Mouse (Mus musculus): ENCODE measurements at regions not wholly inside any gene's neighbourhood (a gene's known extent, or its start where the extent isn't known, plus 50 kb on each side); places are given as distances from the start of the nearest gene placed in this dataset.
A peak's percentile ranks its signal among the peaks of the same experiment; 100 is the strongest.

- DNase-seq (ENCODE audit: extremely low read depth, insufficient read length, low spot score): no peak
These were observed 424.6 kb downstream of the Wdr11 start for GRCm38 (mm10) chr7:130016015-130016874.

- no peak for DNase-seq (ENCODE audit: extremely low read depth, insufficient read length, low spot score)
These were observed 427.2 kb downstream of the Wdr11 start for GRCm38 (mm10) chr7:130018891-130019290.

GRCm38 (mm10) chr7:130028945-130029344, 437.3 kb downstream of the Wdr11 start:
- DNase-seq (ENCODE audit: extremely low read depth, insufficient read length, low spot score): no peak

- no peak for DNase-seq (ENCODE audit: extremely low read depth, insufficient read length, low spot score)
These were observed 439.0 kb downstream of the Wdr11 start for GRCm38 (mm10) chr7:130030711-130031110.

- no peak for DNase-seq (ENCODE audit: extremely low read depth, insufficient read length, low spot score)
These were observed 444.6 kb downstream of the Wdr11 start for GRCm38 (mm10) chr7:130036235-130036634.

- no peak for DNase-seq (ENCODE audit: extremely low read depth, insufficient read length, low spot score)
These were observed 445.3 kb downstream of the Wdr11 start for GRCm38 (mm10) chr7:130036845-130037572.

DNA sequence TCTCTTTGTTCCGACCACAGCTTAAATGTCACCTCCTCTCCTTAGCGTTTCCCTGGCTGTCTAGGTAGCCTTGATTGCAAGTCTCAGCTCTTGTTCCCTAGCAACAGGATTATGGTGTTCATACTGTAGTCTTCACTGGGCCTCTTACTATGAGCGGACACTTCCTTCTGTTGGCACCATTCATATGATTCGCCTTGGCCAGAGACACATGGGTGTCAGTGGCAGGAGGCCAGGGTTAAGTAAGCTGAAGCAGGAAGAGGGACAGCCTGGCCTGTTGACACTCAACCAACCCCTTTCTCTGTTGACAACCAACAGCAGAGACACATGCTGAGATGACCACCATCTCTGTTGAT, 445.9 kb downstream of the Wdr11 start:
- DNase-seq (ENCODE audit: extremely low read depth, insufficient read length, low spot score): peak; percentile 12

DNA sequence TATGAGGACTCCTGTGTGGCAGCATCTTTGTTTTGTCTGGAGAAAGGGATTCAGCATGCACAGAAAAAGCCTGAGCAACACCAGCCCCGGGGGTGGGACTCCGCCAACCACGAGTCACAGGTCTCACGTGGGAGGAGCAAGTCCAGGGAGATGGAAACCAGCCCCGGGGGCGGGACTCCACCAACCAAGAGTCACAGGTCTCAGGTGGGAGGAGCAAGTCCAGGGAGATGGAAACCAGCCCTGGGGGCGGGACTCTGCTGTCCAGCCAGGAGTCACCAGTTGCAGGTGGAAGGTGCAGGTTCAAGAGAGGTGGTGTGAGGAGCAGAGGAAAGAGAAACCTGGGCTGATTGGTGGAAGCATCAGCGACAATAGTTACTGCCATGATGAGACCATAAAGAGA, 448.9 kb downstream of the Wdr11 start:
- DNase-seq (ENCODE audit: extremely low read depth, insufficient read length, low spot score): peak; percentile 14

DNA sequence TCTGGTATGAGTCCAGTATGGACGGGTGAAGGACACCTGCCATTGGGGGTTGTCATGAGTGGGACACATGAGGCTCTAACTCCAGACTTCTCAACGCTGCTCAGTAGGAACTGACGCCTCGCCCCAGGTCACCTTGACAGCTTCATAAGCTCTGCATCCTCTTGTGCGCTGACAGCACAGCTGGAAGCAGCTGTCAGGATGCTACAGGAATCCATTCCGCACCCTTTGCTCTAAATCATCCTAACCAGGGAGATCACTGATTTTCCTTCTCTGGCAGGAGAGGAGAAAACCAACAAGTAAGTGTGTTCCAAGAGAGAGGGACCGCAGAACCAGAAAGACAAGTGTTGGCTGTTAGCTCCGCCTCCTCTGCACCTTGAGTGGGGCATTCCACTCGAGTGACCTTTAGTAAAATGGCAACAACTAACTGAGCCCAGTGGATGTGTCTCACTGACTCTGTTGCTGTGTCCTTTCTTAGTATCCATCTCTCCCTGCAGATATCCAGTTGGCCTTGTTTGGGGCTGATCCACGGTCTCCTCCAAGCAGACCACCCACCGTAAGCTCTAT, 449.8 kb downstream of the Wdr11 start:
- no peak for DNase-seq (ENCODE audit: extremely low read depth, insufficient read length, low spot score)

DNA sequence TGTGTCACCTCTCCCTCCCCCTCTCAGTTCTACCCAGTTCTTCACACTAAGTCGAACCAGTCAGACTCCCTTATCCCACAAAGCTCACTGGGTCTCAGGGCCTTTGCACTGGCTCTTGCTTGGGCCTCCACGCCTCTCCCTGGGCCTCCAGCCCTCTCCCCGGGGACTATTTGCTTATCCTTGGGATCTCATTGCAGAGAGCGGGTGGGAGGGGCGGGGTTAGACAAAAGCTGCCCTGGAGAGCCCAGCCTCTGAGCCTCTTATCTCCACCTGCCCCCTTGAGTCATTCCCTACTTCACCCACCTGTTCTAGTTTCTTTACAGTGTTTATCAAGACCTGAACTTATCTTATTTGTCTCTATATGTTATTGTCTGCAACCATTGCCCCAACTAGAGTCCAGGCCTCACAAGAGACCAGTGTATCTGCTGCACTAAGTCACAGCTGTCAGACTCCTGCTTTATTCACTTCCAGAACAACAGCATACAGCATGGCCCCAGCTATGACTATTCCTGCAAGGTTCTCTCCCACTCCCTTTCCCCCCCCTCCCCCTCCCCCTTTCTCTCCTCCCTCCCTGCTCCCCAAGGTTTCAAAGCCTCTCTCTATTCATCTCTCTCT, 450.7 kb downstream of the Wdr11 start:
- no peak for DNase-seq (ENCODE audit: extremely low read depth, insufficient read length, low spot score)

- no peak for DNase-seq (ENCODE audit: extremely low read depth, insufficient read length, low spot score)
These were observed 452.0 kb downstream of the Wdr11 start for GRCm38 (mm10) chr7:130043397-130044234.

- no peak for DNase-seq (ENCODE audit: extremely low read depth, insufficient read length, low spot score)
These were observed 452.5 kb downstream of the Wdr11 start for GRCm38 (mm10) chr7:130044235-130044553.

DNA sequence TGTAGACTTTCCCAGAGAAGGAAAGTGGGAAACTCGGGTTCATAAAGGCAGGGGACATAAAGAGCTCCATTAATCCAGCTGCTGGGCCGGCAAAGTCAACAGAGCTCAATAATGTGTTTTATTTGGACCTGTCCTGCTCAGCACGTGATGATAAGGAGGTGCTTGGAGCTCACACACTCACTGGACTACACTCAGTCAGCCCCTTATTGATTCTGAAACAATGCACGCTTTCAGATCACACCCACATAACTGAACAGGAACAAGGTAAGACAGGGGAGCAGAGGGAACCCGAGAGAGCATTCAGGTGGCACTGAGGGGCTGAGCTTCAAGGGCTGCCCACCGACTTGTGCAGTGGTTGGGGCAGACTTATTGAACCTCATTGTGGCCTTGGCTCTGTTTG, 452.9 kb downstream of the Wdr11 start:
- no peak for DNase-seq (ENCODE audit: extremely low read depth, insufficient read length, low spot score)

DNA sequence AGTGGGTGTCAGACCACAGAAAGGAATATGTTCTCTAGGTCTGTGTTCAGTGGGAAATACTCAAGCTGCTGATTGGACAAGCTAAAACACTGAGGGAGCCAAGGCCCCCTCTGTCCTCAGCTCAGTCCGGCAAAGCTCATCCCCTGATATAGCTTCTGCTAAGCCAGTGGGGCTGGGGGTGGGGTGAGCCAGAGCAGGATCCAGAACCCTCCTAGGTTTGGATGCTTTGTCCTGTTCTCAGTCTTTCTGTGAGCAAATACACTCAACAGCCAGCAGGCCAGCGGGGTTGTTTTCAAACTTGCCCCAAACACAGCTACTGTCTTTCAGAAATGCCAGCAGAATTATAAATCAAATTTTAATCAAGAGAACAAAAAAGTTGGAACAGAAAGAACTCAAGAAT, 454.4 kb downstream of the Wdr11 start:
- DNase-seq (ENCODE audit: extremely low read depth, insufficient read length, low spot score): no peak

GRCm38 (mm10) chr7:130047293-130048034, 455.8 kb downstream of the Wdr11 start:
- DNase-seq (ENCODE audit: extremely low read depth, insufficient read length, low spot score): no peak

- no peak for DNase-seq (ENCODE audit: extremely low read depth, insufficient read length, low spot score)
These were observed 456.6 kb downstream of the Wdr11 start for GRCm38 (mm10) chr7:130048106-130048772.

DNA sequence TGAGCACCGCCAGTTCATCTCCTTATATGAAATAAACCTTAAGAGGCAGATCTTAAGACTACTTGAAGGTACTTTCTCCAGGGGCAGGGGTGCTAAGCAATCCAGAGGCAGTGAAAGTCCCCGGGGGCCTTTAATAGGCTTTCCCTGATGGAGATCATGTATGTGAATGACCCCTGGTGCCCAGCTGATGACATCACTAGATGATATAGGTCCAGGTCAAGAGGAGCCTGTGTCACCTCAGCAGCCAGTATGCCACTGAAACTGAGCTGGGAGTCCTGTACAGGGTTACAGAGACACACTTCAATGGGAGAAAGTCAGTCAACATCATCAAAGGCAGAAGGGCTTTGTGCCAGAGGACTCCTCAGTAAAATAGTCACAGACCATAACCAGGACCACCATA, 457.8 kb downstream of the Wdr11 start:
- no peak for DNase-seq (ENCODE audit: extremely low read depth, insufficient read length, low spot score)

- no peak for DNase-seq (ENCODE audit: extremely low read depth, insufficient read length, low spot score)
These were observed 458.5 kb downstream of the Wdr11 start for GRCm38 (mm10) chr7:130050120-130050519.

DNA sequence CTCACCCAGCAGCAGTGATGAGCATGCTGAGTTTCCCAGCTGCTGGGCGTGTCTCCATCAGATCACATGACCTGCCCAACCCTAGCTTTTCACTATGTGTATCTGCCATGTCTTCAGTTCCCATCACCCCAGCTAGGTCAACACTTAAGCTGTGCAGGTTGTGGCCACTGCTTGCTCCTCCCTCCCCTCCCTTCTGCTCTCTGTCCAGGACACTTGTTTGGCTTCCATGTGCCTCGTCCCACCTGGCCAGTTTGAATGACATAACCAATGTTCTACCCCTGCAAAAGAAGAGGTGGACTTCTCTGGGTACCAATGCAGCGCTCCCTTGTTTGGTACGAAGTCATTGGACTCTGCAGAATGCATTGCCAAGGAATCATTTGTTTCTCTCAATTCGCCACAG, 460.7 kb downstream of the Wdr11 start:
- DNase-seq (ENCODE audit: extremely low read depth, insufficient read length, low spot score): no peak
